Mouse (Mus musculus) forebrain, embryonic 12.5 days (tissue): Measurements from ENCODE around the gene Polr1a. TPM values are rescaled to one million over a fixed set of nuclear protein-coding genes. Genes with fewer than 3 reads are reported as not detected.

Source experiments
- ATAC-seq: fragments of 200-750 bp; cut with Nextera tagmentation; 2 replicates; pipeline ENCODE4 v1.8.0; 2017; ENCODE audit warnings: moderate TSS enrichment; ENCODE audit not compliant: low FRiP score
- H3K27ac ChIP-seq: fragments of 300-500 bp; sonication (generic); 2 replicates; pipeline ENCODE4 v1.5.1; 2016; ENCODE audit warnings: mild to moderate bottlenecking
- H3K27me3 ChIP-seq: fragments of 300-500 bp; sonication (generic); 2 replicates; pipeline ENCODE4 v1.6.1; 2016; ENCODE audit warnings: mild to moderate bottlenecking
- H3K36me3 ChIP-seq: fragments of 300-500 bp; sonication (generic); replicated peaks from 2 replicates; pipeline ENCODE4 v1.6.1; 2016; ENCODE audit warnings: mild to moderate bottlenecking
- H3K4me1 ChIP-seq: fragments of 300-500 bp; sonication (generic); 2 replicates; pipeline ENCODE4 v1.6.1; 2016
- H3K4me2 ChIP-seq: fragments of 300-500 bp; sonication (generic); 2 replicates; pipeline ENCODE4 v1.6.1; 2016; ENCODE audit warnings: mild to moderate bottlenecking, moderate library complexity
- H3K4me3 ChIP-seq: fragments of 300-500 bp; sonication (generic); replicated peaks from 2 replicates; pipeline ENCODE4 v1.5.1; 2016; ENCODE audit warnings: mild to moderate bottlenecking
- H3K9ac ChIP-seq: fragments of 300-500 bp; sonication (generic); 2 replicates; pipeline ENCODE4 v1.6.1; 2016; ENCODE audit warnings: mild to moderate bottlenecking
- H3K9me3 ChIP-seq: fragments of 300-500 bp; sonication (generic); 2 replicates; pipeline ENCODE4 v1.6.1; 2016
- WGBS: fragments of 180-500 bp; shearing (Covaris S2); methylation state at CpG from one replicate; pipeline ENCODE4 v1.1.7; 2016; 5-methylcytosine and 5-hydroxymethylcytosine counted together
- polyA plus RNA-seq: library from polyadenylated mRNA; unstranded; fragments of >200 nt; fragmentation: Nextera tagmentation; extraction: Ambion mirVana; gene quantifications from 2 replicates; pipeline ENCODE4 v1.2.1, GENCODE M21; 2016

The Polr1a gene
- polyA plus RNA-seq: 33.3 and 40.5 TPM in 2 replicates

DNA sequence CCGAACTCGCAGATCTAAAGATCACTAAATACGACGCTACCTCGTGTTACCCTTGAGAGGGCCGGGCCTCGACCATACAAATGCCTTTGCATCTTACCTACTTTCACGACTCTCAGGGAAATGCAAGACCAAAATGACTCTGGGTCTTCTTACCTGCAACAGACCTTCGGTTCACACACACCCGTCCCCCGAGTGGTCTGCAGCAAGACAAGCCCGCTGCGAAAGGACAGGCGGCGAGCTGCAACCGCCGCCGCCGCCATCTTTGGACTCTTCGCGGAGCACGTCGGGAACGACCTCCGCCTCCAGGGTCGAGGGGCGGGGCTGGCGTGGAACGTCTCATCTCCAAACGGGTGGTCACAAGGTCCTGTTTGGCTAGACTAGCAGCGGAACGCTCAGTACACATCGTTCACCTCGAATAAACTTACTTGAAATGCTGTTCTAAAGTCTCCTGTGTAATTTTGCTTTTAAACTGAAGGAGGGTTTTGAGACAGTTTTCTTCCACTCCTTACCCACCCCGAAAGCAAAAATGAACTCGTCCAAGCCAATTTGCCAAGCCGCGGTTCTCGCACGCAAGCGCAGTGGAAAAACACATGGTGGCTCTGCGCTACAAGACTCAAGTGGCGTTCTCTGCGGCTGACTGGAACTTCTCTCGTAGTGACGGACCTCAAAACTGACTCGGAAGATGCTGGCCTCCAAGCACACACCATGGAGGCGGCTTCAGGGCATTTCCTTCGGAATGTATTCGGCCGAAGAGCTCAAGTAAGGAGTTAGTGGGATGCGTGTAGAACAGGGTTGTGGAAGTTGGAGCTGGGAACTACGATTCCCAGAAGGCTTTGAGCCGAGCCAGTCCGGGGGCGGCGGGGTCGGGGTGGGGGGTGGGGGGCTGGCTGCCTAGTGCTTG, at the start of gene Polr1a, which contains the start of gene Ptcd3:
TSS of gene Polr1a (plus strand) at position 573 of the 901 bp plus-strand sequence.
TSS of gene Ptcd3 (minus strand) at position 270 of the 901 bp plus-strand sequence.
- peaks cover 23% of the 10 kb centered on the region for H3K36me3 ChIP-seq
- under 1% methylated on average over 58 of the region's 58 CpGs for WGBS
- no peaks in the 10 kb centered on the region for H3K27me3 ChIP-seq
- peaks cover 17% of the 10 kb centered on the region for H3K4me1 ChIP-seq
- peak within 1 kb of the TSS; percentile 71 for H3K4me2 ChIP-seq
- peak; percentile 92 for ATAC-seq
- H3K4me3 ChIP-seq: peak within 1 kb of the TSS; percentile 78
- H3K9me3 ChIP-seq: no peaks in the 10 kb centered on the region
- H3K9ac ChIP-seq: peak within 1 kb of the TSS; percentile 75
- H3K27ac ChIP-seq: peak within 1 kb of the TSS; percentile 63

DNA sequence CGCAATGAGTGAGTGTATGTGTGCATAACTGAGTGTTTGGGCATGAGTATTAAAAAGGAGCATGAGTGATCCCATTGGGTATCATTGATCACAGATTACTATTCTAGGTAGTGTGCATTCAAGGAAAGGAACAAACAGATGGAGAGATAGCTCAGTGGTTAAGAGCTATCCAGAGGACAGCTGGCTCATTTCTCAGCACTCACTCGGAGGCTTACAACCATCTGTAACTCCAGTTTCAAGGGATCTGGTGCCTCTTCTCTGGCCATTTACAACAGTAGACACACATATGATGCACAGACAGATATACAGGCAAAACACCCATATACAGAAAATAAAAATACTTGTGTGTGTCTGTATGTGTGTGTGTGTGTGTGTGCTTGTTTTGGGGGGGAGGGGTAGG, 41.1 kb upstream of the Polr1a start:
- H3K36me3 ChIP-seq: peaks cover 77% of the 10 kb centered on the region
- no peak for ATAC-seq

DNA sequence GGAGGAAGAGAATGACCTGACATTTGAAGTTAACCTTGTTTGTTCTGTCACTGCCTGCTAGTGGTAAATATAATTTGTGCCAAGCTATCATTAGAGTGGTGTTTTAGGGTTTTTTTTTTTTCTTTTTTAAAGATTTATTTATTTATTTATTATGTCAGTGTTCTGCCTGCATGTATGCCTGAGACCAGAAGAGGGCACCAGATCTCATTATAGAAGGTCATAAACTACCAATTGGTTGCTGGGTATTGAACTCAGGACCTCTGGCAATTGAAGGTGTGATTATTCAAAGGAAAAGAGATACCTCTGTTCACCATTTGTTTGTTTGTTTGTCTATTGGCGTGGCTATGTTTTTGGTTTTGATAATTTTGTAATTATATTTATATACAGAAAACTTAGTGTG, 40.0 kb upstream of the Polr1a start:
- no peaks in the 10 kb centered on the region for H3K9me3 ChIP-seq
- no peak overlapping the region for H3K27ac ChIP-seq
- H3K4me1 ChIP-seq: no peaks in the 10 kb centered on the region
- H3K4me2 ChIP-seq: no peak overlapping the region
- H3K27me3 ChIP-seq: no peaks in the 10 kb centered on the region
- H3K9ac ChIP-seq: no peak overlapping the region
- 91% methylated on average over 1 of the region's 1 CpGs for WGBS
- no peak overlapping the region for H3K4me3 ChIP-seq
- no peak for ATAC-seq
- peaks cover 76% of the 10 kb centered on the region for H3K36me3 ChIP-seq

More for the DNA sequence above, 41.1 kb upstream of the Polr1a start:
- WGBS: 88% methylated on average over 2 of the region's 2 CpGs
- Histone ChIP-seq H3K9me3 (no peaks in the 10 kb centered on the region), H3K4me2 (no peak overlapping the region), H3K9ac (no peak overlapping the region), H3K27ac (no peak overlapping the region), H3K4me3 (no peak overlapping the region), H3K4me1 (no peaks in the 10 kb centered on the region), H3K27me3 (no peaks in the 10 kb centered on the region)

DNA sequence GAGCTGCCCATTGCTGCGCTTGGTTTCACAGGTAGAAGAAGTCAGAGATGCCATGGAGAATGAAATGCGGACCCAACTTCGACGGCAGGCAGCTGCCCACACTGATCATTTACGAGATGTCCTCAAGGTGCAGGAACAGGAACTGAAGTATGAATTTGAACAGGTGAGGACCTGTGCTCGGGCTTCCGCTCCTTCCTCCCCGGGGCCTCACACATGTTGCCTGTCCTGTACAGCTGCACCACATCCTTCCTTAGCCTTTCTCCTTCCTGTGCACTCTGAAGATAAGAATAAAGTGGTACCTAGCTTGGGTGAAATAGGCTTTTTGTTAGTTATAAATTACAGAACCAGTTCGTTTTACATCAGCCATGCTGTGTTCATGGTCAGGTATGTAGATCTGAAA, 37.5 kb upstream of the Polr1a start:
- H3K36me3 ChIP-seq: peaks cover 81% of the 10 kb centered on the region
- H3K27me3 ChIP-seq: no peaks in the 10 kb centered on the region
- ATAC-seq: no peak
- no peak overlapping the region for H3K4me3 ChIP-seq
- H3K9ac ChIP-seq: no peak overlapping the region
- no peak overlapping the region for H3K27ac ChIP-seq
- H3K4me2 ChIP-seq: no peak overlapping the region
- H3K9me3 ChIP-seq: no peaks in the 10 kb centered on the region
- no peaks in the 10 kb centered on the region for H3K4me1 ChIP-seq
- WGBS: 92% methylated on average over 9 of the region's 9 CpGs

DNA sequence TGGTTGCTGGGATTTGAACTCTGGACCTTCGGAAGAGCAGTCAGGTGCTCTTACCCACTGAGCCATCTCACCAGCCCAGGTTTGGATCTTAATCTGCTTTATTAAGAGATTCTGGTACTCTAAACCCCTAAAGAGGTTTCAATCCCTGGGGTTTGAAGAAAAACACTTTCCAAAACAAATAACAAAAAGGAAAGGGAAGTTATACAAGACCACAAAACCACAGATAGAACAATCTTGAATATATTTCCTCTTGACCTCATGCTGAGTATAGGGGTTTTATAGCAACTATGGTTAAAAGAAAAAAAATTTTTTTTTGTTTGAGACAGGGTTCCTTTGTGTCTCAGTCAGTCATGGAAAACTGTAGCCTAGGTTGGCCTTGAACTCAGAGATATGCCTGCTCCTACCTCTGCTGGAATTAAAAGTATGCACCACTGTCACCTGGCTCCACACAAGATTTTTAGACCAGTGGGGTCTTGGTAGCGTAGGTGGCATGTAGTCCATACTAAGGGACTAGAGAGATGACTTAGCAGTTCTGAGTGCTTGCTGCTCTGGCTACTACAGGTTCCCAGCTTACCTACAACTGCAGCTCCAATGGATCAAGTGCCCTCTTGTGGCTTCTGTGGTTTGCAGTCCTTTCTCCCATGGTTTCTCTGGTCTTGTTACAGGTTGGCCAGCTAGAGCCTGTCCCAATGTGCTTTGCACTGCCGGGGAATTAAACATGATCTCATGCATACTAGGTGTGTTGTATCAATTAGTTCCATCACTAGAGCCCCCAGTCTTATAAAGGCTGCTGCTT, 30.7 kb upstream of the Polr1a start:
- no peak overlapping the region for H3K4me3 ChIP-seq
- H3K9me3 ChIP-seq: no peaks in the 10 kb centered on the region
- H3K36me3 ChIP-seq: peaks cover 89% of the 10 kb centered on the region
- ATAC-seq: no peak
- WGBS: 93% methylated on average over 3 of the region's 3 CpGs
- H3K4me2 ChIP-seq: no peak overlapping the region
- no peak overlapping the region for H3K27ac ChIP-seq
- H3K27me3 ChIP-seq: no peaks in the 10 kb centered on the region
- H3K9ac ChIP-seq: no peak overlapping the region
- H3K4me1 ChIP-seq: no peaks in the 10 kb centered on the region

DNA sequence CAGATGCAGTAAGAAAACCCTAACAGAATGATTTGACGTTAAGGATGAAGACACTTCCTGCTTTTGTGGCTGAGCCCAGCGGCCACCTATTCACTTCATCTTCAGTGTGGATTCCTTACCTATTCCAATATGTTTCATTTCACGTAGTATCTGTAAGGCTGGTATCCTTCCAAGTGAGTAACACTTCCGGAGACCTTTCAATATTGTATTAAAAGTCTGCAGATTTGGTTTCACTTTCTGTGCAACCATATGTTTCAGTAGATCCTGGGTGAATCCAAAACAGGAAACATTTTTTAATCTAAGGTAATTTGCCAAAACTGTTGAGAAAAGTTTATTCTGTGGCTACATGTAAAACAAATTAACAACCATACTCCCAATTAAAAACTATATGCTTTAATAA, 15.6 kb upstream of the Polr1a start:
- H3K4me3 ChIP-seq: no peak overlapping the region
- no peaks in the 10 kb centered on the region for H3K4me1 ChIP-seq
- H3K9ac ChIP-seq: no peak overlapping the region
- H3K9me3 ChIP-seq: no peaks in the 10 kb centered on the region
- H3K27me3 ChIP-seq: no peaks in the 10 kb centered on the region
- no peak overlapping the region for H3K4me2 ChIP-seq
- WGBS: 96% methylated on average over 4 of the region's 4 CpGs
- peaks cover 96% of the 10 kb centered on the region for H3K36me3 ChIP-seq
- ATAC-seq: no peak
- H3K27ac ChIP-seq: no peak overlapping the region

DNA sequence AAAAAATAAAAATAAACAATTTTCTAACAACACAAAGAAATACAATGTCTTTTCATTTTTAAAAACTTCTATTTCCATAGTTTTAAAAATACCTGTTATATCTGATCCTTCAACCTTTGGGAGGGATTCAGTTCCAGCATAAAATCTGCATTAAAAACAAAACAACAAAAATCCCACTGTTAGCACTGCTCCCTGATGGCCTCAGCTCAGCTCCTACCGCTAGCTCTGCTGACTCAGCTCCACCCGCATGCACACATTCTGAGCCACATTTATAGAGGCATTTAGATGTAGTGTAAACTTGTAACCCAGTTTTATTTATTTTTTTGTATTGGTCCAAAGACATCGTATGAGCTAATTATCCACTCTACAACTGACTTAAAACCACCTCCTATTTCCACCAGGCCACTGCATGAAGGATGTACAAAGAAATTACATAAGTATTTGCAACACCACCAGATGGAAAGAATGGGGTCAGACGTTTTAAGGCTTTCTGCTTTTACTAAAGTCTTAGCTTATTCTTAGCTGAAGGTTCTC, 1.1 kb upstream of the Polr1a start:
- Histone ChIP-seq H3K4me3 (peak overlapping the region; percentile 78), H3K4me2 (peak overlapping the region; percentile 71), H3K9ac (peak overlapping the region; percentile 75), H3K36me3 (peaks cover 26% of the 10 kb centered on the region), H3K4me1 (peaks cover 17% of the 10 kb centered on the region), H3K27me3 (no peaks in the 10 kb centered on the region), H3K27ac (no peak overlapping the region), H3K9me3 (no peaks in the 10 kb centered on the region)
- 8% methylated on average over 4 of the region's 4 CpGs for WGBS
- no peak for ATAC-seq

DNA sequence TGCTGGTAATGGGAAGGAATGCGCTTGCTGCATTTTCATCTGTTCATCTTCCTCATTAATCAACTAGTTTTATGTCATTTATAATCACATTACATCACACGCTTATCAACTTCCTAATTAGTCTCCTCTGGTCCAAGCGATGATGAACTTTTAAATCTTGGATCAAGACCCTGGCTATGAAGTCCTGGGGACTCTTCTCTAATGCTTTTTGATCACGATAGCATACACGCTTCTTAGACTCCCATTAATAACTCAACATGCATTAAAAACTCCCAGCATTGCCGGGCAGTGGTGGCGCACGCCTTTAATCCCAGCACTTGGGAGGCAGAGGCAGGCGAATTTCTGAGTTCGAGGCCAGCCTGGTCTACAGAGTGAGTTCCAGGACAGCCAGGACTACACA, 531 bp downstream of the Polr1a start:
- WGBS: 28% methylated on average over 10 of the region's 10 CpGs

DNA sequence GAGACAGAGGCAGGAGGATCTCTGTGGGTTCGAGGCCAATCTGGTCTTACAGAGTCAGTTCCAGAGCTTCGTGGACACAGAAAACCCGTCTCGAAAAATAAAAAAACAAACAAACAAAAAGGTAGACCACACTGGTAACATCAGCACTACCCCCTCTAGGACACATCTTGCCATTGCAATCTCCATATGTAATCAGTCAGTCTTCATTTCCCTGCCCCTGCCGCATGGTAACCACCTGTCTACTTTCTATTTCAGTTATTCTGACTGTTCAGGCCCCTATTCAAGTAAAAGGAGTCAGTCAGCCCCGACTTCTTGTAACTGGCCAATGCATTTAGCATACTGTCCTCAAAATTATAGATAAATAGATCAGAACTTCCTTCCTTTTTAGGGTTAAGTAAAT, 987 bp downstream of the Polr1a start:
- 83% methylated on average over 6 of the region's 6 CpGs for WGBS
- Histone ChIP-seq H3K4me3 (peak overlapping the region; percentile 78), H3K27ac (no peak overlapping the region)

More for the DNA sequence above, 531 bp downstream of the Polr1a start:
- no peaks in the 10 kb centered on the region for H3K9me3 ChIP-seq
- peaks cover 17% of the 10 kb centered on the region for H3K4me1 ChIP-seq
- no peak overlapping the region for H3K27ac ChIP-seq
- H3K27me3 ChIP-seq: no peaks in the 10 kb centered on the region
- peaks cover 20% of the 10 kb centered on the region for H3K36me3 ChIP-seq
- peak overlapping the region; percentile 75; the same call in 1 of the 2 replicates for H3K9ac ChIP-seq
- H3K4me2 ChIP-seq: peak overlapping the region; percentile 71
- peak; percentile 42; the same call in 1 of the 2 replicates for ATAC-seq
- H3K4me3 ChIP-seq: peak overlapping the region; percentile 78

DNA sequence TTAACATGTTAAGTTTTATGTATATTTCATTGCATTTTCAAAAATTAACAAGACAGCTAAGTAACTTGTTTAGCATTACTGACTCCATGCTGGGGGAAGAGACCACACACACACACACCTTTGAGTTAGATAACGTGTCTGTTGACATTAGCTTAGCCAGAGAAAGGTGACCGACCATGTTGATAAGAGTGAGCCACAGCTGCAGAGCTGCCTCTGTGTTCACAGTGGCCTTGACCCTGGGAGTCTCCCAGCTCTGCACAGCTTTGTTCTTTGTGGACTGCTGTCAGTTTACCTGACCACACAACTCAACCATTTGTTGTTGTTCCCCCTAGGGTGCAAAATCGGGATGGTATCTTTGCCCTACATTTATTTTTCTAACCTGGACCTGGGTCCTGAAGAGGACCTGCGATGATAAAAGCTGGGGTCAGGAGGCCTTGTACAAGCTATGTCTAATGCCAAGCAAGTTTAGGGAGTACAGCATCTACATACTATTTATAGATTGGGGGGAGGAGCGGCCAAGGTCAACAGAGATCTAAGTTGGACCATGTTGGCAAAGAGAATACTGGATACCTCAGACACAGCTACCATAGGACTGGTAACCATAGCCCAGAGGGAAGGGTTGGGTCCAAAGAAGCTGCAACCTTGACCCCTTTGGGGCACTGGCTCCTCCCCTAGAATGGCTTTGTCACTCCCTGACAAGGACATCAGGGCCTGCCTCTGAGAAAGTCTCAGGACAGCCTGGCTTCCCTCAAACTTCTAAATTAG, 3.0 kb downstream of the Polr1a start:
- peaks cover 15% of the 10 kb centered on the region for H3K4me1 ChIP-seq
- H3K4me3 ChIP-seq: no peak overlapping the region
- WGBS: 86% methylated on average over 5 of the region's 5 CpGs
- peaks cover 23% of the 10 kb centered on the region for H3K36me3 ChIP-seq
- no peak overlapping the region for H3K27ac ChIP-seq
- ATAC-seq: no peak
- H3K4me2 ChIP-seq: no peak overlapping the region
- no peak overlapping the region for H3K9ac ChIP-seq
- H3K9me3 ChIP-seq: no peaks in the 10 kb centered on the region
- no peaks in the 10 kb centered on the region for H3K27me3 ChIP-seq

More for the DNA sequence above, 987 bp downstream of the Polr1a start:
- H3K36me3 ChIP-seq: peaks cover 18% of the 10 kb centered on the region
- H3K27me3 ChIP-seq: no peaks in the 10 kb centered on the region
- no peak overlapping the region for H3K9ac ChIP-seq
- H3K4me1 ChIP-seq: peaks cover 17% of the 10 kb centered on the region
- H3K4me2 ChIP-seq: peak overlapping the region; percentile 71
- no peak for ATAC-seq
- no peaks in the 10 kb centered on the region for H3K9me3 ChIP-seq

DNA sequence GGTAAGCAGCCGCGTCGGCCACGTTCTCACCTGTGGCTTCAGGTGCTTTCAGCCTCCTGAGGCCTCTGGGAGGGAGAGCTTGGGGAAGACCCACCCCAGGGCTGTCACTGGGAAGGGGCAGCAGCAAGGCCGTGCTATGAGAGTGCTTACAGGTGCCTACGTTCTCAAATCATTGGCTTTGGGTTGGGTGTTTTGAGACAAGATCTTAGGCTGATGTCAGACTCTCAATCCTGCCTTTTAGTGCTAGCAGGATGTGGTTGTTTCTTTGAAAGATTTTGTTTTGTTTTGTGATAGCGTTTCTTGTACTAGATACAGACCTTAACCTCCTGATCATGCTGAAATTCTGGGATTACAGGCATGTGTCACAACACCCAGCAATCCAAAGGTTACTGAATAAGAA, 11.9 kb downstream of the Polr1a start:
- H3K4me3 ChIP-seq: no peak overlapping the region
- no peaks in the 10 kb centered on the region for H3K4me1 ChIP-seq
- no peak for ATAC-seq
- no peak overlapping the region for H3K4me2 ChIP-seq
- WGBS: 93% methylated on average over 7 of the region's 7 CpGs
- no peaks in the 10 kb centered on the region for H3K27me3 ChIP-seq
- H3K9me3 ChIP-seq: no peaks in the 10 kb centered on the region
- H3K9ac ChIP-seq: no peak overlapping the region
- peaks cover 83% of the 10 kb centered on the region for H3K36me3 ChIP-seq
- H3K27ac ChIP-seq: no peak overlapping the region
